Mouse (Mus musculus): ENCODE measurements around the gene Ulk4. TPM values are rescaled to one million over a fixed set of nuclear protein-coding genes. Genes with fewer than 3 reads are reported as not detected.

Ulk4 gene
- total RNA-seq, 2 experiments from 2014 or later = 0.22 to 0.46 TPM

GRCm38 (mm10) chr9:121019932-121020331 lies 257.1 kb downstream of the Ulk4 start:
- DNase-seq = no peak

- no peak for DNase-seq
These were observed 258.3 kb downstream of the Ulk4 start for GRCm38 (mm10) chr9:121018524-121019315.

GRCm38 (mm10) chr9:121015810-121016502 lies 261.0 kb downstream of the Ulk4 start:
- no peak for DNase-seq

GRCm38 (mm10) chr9:121011540-121011939 lies 265.5 kb downstream of the Ulk4 start:
- no peak for DNase-seq

GRCm38 (mm10) chr9:121010544-121010943 lies 266.5 kb downstream of the Ulk4 start:
- no peak for DNase-seq

- DNase-seq = no peak
These were observed 271.0 kb downstream of the Ulk4 start for GRCm38 (mm10) chr9:121005961-121006360.

GRCm38 (mm10) chr9:121001681-121002540 lies 275.1 kb downstream of the Ulk4 start:
- no peak for DNase-seq

GRCm38 (mm10) chr9:121000641-121001320 lies 276.2 kb downstream of the Ulk4 start:
- no peak for DNase-seq

- no peak for DNase-seq
These were observed 278.3 kb downstream of the Ulk4 start for GRCm38 (mm10) chr9:120998696-120999095.

- DNase-seq = peak; percentile 35 to 56
These were observed 282.5 kb downstream of the Ulk4 start for GRCm38 (mm10) chr9:120994223-120995155.

GRCm38 (mm10) chr9:120993004-120993403 lies 284.0 kb downstream of the Ulk4 start:
- DNase-seq = peak in 1 of 2 experiments; percentile 18

GRCm38 (mm10) chr9:120991801-120992200 lies 285.2 kb downstream of the Ulk4 start:
- no peak for DNase-seq

GRCm38 (mm10) chr9:120989806-120990700 lies 286.9 kb downstream of the Ulk4 start:
- DNase-seq = no peak

GRCm38 (mm10) chr9:120988088-120988487 lies 288.9 kb downstream of the Ulk4 start:
- DNase-seq = no peak

GRCm38 (mm10) chr9:120986994-120987393 lies 290.0 kb downstream of the Ulk4 start:
- DNase-seq = no peak

GRCm38 (mm10) chr9:120986255-120986654 lies 290.7 kb downstream of the Ulk4 start:
- DNase-seq = no peak

GRCm38 (mm10) chr9:120985524-120985923 lies 291.5 kb downstream of the Ulk4 start:
- no peak for DNase-seq

GRCm38 (mm10) chr9:120985009-120985408 lies 292.0 kb downstream of the Ulk4 start:
- no peak for DNase-seq

- DNase-seq = no peak
These were observed 292.5 kb downstream of the Ulk4 start for GRCm38 (mm10) chr9:120984509-120984908.

GRCm38 (mm10) chr9:120983849-120984248 lies 293.1 kb downstream of the Ulk4 start:
- DNase-seq = no peak

All from heart, adult 18-20 months (tissue).